Mouse (Mus musculus): ENCODE results near the gene Tmub2.
"Not testable (repeated sequence)": the region's sequence is repeated elsewhere in the genome, so short reads cannot be mapped to it uniquely, and the experiment has no call there.

The Tmub2 gene

GRCm38 (mm10) chr11:102279595-102279994 lies 5.1 kb upstream of the Tmub2 start:
- no peak for DNase-seq (ENCODE audit: low spot score)

- DNase-seq (ENCODE audit: low spot score): not testable (repeated sequence)
These were observed 4.5 kb upstream of the Tmub2 start for GRCm38 (mm10) chr11:102280267-102280666.

- no peak for DNase-seq (ENCODE audit: low spot score)
These were observed 809 bp upstream of the Tmub2 start for GRCm38 (mm10) chr11:102283922-102284321.

- DNase-seq (ENCODE audit: low spot score): no peak
These were observed 534 bp downstream of the Tmub2 start for GRCm38 (mm10) chr11:102285095-102285834.

- no peak for DNase-seq (ENCODE audit: low spot score)
These were observed 2.8 kb downstream of the Tmub2 start for GRCm38 (mm10) chr11:102287485-102287884.

- DNase-seq (ENCODE audit: low spot score): no peak
These were observed 3.5 kb downstream of the Tmub2 start for GRCm38 (mm10) chr11:102288027-102288804.

GRCm38 (mm10) chr11:102288913-102289312 lies 4.2 kb downstream of the Tmub2 start:
- no peak for DNase-seq (ENCODE audit: low spot score)

GRCm38 (mm10) chr11:102289511-102290100 lies 4.9 kb downstream of the Tmub2 start:
- no peak for DNase-seq (ENCODE audit: low spot score)

GRCm38 (mm10) chr11:102290141-102290540 lies 5.4 kb downstream of the Tmub2 start:
- no peak for DNase-seq (ENCODE audit: low spot score)

- DNase-seq (ENCODE audit: low spot score): no peak
These were observed 6.4 kb downstream of the Tmub2 start for GRCm38 (mm10) chr11:102291051-102291535.

GRCm38 (mm10) chr11:102293971-102294370 lies 9.2 kb downstream of the Tmub2 start:
- no peak for DNase-seq (ENCODE audit: low spot score)

- no peak for DNase-seq (ENCODE audit: low spot score)
These were observed 9.7 kb downstream of the Tmub2 start for GRCm38 (mm10) chr11:102294416-102294815.

GRCm38 (mm10) chr11:102294887-102295597 lies 10.3 kb downstream of the Tmub2 start:
- DNase-seq (ENCODE audit: low spot score): no peak

- DNase-seq (ENCODE audit: low spot score): no peak
These were observed 11.1 kb downstream of the Tmub2 start for GRCm38 (mm10) chr11:102295598-102296471.

- DNase-seq (ENCODE audit: low spot score): peak; percentile 99
These were observed 12.1 kb downstream of the Tmub2 start, which contains the start of gene Atxn7l3 for GRCm38 (mm10) chr11:102296491-102297472. Atxn7l3 (minus strand) TSS chr11:102296631.

GRCm38 (mm10) chr11:102297577-102298556 lies 13.1 kb downstream of the Tmub2 start:
- DNase-seq (ENCODE audit: low spot score): no peak

- no peak for DNase-seq (ENCODE audit: low spot score)
These were observed 15.1 kb downstream of the Tmub2 start for GRCm38 (mm10) chr11:102299839-102300238.

GRCm38 (mm10) chr11:102304141-102304540 lies 19.4 kb downstream of the Tmub2 start:
- DNase-seq (ENCODE audit: low spot score): no peak

- DNase-seq (ENCODE audit: low spot score): no peak
These were observed 20.6 kb downstream of the Tmub2 start for GRCm38 (mm10) chr11:102305359-102305758.
